Mouse (Mus musculus) brain, embryonic 18.5 days (tissue): ENCODE measurements around the gene Sox15.

Source experiments
- DNase-seq: peaks from one replicate; pipeline ENCODE4 v3.0.0-alpha.2; 2012; ENCODE audit warnings: low read depth, low spot score

The Sox15 gene

DNA sequence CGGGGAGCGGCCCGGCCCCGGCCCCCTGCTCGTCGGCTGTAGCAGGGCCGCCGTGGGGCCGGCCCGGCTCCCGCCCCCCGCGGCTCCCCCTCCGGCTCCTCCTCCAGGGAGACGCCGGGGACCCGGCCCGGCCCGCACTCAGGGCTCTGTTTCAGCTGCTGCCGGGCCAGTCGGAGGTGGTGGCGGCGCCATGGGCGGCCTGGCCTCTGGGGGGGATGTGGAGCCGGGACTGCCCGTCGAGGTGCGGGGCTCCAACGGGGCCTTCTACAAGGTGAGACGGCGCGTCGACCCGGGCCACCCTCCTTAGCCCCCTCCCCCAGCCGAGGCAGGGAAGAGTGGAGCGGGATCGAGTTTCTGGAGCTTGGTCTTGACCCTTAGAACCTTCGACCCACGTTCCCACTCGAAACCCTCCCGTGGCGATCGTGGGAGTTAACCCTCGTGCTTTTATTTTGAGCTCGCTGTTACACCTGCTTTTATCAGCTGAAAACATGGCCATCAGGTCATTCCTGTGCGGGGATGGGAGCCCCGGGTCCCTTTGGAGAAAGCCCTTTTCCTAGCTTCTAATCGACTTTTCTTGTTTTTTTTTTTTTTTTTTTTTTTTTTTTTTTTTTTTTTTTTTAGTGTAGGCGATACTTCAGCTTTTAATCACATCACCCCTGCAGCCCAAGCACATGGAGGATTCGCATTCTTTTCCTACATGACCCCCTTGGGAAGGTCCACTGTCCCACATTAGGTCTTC is 21.8 kb upstream of the Sox15 start:
- no peak for DNase-seq

DNA sequence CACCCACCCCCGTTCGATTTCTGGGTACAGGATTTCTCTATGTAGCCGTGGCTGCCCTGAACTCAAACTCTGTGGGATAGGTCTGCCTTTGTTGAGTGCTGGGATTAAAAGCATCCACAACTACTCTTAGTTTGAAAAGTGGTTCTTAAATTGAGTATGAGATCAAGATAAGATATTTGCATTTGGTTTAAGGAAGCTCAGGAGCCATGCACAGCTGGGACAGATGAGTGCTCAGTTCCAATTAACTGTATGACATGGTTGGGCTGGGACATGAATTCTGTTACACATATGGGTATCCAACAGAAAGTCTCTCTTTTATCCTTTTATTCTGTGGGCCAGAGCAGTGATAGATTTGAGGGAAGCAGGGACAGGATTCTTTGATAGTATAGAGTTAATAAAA is 19.6 kb upstream of the Sox15 start:
- no peak for DNase-seq

DNA sequence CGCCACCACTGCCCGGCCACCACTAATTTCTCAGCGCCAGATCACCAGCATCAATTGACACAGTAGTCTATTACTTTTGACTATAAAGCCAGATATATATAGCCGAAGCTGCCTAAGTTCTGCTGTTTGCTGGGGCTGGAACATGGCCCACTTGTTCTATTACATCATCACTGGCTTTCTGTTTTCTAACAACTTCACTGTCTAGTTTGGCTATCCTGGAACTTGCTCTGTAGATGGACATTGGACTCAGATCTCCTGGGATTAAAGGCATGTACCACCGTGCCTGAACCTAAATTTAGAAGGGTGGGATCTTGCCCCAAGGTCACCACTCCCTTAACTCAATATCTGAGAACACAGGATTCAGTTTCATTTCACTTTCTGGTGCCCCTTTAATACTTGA is 9.3 kb upstream of the Sox15 start:
- no peak for DNase-seq

DNA sequence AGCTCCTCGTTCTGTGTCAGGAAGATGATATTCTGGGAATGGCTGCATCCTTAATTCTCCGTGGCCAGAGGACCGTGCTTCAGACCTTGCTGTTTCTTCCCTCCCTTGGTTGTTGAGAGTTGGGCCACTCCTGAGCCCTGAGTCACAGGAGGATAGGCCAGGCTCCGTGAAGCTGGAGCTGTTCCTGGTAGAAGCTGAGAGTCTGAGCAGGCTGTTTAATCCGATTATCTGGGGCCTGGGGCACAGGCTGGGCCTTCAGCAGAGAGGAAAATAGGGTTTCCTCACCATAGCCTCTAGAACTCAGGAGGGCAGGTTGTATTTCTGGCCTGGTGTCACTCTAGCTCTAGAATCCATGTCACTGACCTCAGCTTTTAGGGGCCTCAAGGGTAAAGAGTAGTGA is 1.7 kb upstream of the Sox15 start:
- no peak for DNase-seq

DNA sequence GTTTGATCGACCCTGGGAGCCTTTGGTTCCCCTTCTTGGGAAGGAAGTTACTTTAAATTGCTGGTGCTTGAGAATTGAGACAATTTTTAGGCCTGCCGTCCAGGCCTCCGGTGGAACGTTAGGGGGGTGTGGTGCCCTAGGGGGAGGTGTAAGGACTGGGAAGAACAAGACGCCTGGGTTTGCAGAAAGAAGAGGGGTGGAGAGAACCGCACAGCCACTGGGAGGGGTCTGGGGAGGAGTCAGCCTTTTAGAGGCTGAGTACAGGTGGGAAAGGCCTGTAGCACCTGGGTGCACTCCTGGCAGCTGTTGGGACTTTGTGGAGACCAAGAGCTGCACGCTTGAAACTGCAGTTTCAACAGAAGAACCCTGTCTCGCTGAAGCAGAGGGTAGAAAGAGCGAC is 354 bp upstream of the Sox15 start:
- DNase-seq, result no peak

DNA sequence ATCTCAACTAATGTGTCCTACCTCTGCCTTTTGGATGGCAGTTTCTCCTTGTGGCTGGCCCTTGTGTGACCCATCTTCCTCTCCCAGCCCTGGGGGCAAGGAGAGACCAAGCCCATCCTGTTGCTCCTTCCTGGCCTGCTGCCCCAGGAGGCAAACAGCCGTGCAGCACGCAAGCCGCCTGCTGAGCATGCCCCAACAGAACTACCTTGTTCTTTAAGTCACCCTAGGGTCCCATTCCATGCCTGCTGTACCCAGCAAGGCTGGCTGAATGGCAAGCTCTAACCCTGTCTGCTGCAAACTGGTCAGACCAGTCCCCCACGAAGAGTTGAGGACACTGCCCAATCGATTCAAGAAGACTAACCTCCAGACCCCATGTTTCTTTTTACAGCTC is 946 bp downstream of the Sox15 start:
- DNase-seq, result no peak

DNA sequence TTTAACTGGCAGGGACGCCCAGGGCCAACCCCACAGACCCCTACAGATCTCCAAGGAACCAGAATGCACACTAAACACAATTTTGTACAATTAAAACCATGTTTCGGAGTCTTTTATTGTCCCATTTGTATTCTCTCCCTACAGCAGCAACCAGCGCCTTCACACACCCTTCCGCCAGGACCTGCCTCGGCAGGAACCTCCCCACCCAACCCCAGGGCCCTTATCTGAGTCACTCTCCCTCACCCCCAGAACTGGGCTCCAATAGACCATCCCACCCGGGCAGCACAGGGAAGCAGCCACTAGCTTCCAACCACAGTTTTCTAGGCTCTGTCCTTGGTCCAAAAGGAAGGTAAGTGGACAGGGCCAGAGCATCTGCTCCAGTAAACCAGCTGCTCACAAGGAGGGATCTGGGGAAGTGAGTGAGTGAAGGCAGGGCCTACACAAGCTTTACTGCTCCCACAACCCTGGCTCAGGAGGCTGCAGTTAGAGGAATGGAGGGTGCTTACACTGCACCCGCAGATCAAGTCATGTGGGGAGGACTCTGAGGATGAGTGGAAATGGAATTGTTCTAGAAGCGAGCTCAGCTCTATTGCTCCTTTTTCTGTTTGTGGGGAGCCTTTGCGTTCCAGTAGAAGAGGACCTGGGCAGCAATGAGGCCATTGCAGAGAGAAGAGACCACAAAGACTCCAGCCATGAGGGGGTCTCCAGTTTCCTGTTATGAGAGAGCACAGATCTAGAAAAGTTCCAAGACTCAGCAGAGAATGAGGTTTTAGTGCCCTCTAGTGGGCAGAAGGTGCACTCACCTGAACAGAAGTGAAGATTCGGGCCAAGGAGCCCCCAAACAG is 1.7 kb downstream of the Sox15 start:
- DNase-seq, result no peak

DNA sequence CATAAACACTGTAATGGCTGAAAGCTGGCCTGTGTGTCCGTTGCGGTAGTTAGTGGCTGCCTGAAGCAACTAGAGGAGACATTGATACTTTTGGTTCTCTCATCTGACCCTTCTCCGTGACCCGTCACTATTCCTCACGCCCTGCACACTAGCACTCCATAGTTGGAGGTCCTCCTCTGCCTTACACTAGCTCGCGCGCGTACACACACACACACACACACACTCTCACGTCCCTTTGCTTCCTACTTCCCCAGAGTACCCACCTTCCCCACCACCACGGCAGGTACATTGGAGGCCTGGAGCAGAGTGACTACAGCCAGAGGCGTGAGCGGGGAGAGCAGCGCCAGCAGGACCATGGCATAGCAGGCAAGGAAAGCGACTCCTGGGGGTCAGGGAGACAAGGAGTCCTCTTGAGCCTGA is 2.4 kb downstream of the Sox15 start:
- DNase-seq, result no peak

DNA sequence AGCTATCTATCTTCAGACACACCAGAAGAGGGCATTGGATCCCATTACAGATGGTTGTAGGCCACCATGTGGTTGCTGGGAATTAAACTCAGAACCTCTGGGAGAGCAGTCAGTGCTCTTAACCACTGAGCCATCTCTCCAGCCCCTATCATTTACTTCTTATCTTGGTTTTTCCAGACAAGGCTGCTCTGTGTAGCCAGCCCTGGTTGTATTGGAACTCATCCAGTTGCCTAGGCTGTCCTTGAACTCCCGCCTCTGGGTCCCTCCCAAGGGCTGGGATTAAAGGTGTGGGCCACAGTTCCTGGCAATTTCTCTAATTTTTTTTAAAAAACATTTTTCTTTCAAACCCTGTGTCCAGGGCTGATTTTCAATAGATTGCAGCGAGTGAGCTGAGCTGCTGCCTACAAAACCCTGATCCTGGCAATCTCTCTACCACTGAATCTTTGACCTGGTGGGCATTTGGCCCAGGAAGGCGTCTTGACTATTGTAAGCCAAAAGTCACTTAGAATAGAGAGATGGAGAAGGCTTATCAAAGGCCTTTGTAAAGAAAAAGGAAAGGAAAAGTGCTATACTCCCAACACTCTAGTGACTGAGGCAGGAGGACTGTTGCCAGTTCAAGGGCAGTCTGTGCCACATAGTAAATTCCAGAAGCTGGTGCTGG is 6.2 kb downstream of the Sox15 start:
- DNase-seq, result no peak

DNA sequence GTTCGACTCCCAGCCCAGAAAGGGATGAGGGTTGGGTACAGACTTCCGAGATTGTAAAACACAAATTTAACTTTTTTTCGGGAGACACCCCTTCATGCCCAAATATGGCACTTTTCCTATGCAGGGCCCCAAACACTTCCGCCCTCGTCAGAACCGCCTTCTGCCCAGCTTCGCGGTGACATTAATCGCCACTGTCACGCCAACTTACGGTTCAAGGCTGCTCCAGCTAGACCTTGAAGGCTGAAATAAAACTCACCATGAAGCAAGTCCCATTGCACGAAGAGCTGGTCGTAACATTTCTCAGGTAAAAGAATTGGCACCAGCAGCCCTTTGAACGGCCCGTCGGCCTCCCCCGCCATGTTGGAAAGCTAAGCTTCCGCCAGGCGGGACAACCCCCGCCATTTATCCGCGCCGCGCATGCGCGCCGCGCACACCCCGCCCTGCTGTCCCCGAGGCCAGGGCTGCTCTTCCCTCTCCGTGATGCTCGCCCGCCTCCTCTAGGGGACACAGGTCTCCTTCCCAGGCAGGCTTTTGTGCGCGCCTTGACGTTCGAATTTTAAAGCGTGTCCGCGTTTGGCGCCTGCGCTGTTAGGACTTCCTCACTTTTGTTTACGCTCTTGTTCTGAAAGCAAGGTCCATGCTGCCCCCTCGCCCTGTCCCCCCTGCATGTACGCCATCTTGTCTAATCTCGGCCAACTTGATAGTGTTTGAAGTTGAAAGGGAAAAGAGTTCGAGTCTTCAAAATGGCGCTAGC is 7.3 kb downstream of the Sox15 start, which contains the start of gene Mpdu1:
Gene Mpdu1 (minus strand): TSS at position 430 of the 754 bp plus-strand sequence.
- DNase-seq, result peak; percentile 95

DNA sequence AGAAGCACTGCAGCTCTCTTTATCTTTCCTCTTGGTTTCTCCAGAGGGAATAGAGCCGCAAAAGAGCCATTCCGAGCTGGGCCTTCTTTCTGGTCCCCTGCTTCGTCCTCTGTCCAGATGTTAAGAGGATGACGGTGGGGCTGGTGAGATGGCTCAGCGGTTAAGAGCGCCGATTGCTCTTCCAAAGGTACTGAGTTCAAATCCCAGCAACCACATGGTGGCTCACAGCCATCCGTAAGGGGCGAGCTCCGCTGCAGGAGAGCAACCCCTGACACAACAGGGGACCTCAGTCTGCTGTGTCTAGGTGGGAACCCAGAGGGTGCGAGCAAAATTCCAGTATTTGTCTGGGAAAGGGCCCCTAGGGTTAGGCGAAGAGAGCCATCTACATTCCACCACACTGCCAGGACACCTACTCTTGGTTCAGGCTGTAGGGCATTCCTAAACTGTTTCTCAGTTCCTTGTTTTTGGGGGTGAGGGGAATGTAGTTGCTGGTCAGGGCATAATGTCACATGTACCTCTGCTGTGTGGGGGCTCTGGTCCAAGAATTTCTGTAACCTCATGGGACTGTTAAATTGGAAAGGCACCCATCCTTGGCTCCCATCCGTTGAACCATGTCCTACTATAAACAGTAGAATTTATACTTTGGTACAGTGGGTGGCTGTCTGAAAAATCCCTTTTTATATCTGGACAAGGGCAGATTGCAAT is 8.0 kb downstream of the Sox15 start:
- no peak for DNase-seq

DNA sequence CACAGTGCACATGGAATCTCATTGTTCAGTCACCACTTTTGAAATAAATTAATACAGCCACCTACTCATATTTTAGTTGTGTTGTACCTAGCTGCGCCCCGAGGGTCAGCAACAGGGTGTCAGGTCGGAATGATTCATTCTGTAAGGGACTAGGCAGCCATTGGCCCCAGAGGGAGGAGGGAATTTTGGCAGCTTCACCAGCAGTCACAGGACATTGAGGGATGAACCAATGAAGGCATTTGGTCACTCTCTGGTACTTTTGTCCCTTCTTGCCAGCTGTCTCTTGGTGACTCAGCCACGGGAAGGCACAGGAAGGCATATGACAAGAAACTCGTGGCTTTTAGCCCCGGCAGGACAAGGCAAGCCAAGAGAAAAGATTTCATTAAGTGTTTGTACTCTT is 8.7 kb downstream of the Sox15 start:
- DNase-seq, result no peak

DNA sequence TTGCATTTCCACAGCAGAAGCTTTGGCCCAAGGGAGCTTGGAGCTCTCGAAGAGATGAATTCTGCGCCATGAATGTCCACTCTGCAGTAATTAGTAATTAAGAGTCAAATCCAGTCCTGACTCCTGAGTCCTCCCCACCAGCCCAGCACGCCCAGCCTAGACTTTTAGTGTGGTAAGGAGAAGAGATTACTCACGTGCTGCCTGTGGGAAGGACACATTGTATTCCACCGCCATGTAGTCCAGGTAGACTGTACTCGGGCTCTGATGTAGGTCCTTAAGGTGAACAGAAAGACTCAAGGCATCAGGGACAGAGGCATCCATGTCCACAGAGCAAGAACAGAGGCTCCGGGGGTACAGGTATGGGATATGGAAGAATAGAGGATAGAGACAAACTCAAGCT is 9.7 kb downstream of the Sox15 start:
- no peak for DNase-seq

DNA sequence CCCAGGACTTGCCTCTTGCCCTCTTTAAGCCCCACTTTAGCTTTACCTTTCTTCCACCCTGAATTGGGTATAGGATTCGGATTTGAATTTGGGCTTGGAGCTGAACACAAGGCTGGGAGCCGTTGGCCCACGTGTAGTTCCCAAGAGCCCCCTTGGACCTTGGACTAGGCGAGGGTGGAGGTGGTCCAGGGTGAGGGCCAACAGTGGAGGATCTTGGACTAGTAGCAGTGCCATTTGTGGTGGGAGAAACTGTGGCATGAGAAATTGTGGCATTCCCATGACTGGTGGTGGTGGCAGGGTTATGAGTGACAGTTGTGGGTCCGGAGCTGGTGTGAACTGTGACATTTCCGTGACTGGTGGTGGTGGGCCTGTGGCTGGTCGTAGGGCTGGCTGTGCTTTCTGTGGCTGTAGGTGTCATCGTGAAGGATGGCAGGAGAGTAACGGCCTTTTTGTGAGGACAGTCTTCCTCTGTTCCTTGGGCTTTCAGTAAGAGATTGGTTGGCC is 10.4 kb downstream of the Sox15 start:
- DNase-seq, result no peak

DNA sequence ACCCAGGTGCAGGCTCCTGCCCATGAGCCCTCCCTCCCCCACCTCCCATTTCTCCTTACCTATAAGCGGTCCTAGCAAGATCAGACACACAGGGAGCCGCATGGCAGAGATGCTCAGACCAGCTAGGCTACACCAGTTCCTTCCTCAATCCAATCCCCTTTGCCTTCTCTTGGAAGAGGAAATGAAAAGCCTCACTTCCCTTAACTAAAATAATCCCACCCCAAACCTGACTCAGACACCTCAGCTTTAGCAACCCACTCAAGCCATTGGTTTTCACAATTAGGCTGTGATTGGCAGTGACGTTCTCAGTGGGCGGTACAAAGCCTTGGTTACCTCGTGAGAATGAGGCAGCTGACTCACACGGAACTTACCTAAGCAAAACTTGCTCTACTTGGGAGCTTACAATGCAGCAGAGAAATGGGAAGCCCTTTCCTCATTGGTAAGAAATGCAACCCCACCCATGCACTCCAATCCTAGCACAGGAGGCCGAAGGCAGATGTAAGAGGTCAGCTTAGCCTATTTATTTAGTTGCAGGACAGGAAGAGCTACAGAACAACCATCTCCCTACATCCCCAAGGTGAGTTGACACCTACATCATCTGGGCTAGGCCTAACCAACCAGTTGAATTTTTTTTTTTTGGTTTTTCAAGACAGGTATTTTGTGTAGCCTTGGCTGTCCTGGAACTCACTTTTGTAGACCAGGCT is 11.0 kb downstream of the Sox15 start, which contains the start of gene Cd68:
Gene Cd68 (minus strand): TSS at position 193 of the 704 bp plus-strand sequence.
- no peak for DNase-seq

DNA sequence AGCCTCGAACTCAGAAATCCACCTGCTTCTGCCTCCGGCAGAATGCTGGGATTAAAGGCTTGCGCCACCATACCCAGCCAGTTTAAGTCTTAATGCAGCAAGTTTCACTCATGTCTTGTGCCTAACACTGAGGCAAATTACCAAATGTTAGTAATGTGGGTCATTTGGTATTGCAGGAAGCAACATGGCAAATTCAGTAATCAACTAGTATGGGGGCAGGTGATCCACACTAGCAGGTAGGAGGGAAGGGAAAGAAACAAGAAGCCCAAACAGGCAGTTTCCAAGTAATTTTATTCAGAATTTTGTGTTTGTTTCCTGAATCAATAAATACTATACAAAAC is 11.5 kb downstream of the Sox15 start:
- DNase-seq, result no peak

DNA sequence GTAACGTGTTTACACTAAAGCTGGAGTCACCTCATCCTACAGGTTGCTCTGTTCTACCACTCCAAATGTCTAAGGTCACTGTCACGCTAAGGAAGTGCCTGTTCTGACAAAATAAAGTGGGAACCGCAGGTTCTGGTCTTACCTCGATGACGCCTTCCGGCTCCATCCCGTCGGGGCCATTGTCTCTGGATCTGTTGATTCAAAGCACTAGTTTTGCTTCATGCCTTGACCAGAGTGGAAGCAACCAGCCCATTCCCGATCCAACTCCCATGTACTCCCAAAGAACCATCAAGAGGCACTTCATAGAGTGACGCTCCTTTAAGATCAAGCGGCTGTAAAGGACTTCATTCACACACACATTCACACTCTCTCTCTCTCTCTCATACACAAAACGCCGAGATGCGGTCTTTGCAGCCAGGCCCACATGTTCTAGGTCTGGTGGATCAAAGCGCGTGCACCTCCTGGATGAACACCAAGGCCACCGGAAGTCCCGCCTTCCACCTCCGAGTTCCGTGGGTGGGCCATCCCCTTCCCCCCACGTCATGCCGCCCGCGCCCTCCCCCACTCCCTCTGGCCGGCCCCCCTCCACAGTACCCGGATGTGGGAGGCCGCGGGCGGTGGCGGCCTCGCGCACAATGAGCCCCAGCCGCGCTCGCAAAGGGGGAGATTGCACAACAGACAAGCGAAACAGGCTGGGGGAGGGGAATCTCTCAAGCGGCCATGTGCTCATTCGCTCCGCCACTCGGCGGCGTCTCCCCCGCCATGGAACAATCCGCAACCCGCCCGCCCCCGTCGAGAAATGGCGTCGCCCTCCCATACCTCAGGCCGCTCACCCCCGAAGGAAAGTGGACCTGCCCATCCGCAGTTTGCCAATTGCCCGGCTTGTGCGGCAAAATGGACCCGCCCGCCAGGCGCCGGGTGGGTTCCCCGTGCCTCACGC is 15.9 kb downstream of the Sox15 start:
- peak; percentile 93 for DNase-seq

DNA sequence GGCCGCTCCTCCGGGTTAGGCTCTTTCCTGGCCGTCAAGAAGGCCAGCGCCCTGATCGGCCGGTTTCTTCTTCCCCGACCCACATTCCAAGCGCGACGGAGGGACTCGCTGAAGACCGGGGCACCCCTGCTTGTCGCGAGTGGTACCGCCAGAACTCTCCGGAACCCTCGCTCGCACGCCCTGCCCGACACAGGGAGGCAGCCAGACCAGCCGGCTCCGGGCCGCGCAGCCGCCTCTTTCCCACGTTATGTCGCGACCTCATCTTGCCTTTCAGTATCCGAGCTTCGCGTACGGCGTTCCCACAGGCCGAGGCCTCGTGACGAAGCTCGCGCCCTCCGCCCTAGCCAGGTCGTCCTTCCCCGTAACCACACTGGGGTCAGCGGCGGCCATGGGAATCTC is 16.6 kb downstream of the Sox15 start:
- DNase-seq, result no peak

DNA sequence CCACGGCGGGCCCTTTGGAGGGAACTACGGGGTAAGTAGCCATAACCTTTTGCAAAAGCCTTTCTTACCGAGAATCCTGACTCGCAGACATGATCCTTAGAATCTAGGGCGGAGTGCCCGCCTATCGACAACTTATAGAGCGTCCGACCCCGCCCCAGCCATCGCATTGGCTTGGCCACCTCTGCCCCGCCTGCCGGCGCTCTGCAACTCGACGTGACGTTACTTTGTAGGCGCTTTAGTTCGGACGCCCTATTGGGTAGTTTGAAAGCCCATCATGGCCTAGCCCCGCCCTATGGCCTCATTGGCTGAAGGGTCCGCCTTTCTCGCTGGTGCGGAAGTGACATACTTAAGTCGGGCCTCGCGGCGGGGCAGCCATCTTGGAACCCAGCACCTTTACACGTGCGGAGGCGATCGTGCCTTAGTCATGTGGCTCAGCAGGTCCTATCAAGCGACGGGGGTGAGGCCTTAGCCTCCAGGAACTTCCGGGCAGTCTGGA is 17.1 kb downstream of the Sox15 start, which contains the start of gene Eif4a1:
Gene Eif4a1 (minus strand): TSS at position 213 of the 496 bp plus-strand sequence.
- DNase-seq, result peak; percentile 100
